Mouse (Mus musculus): ENCODE results near the gene Steap3.

The Steap3 gene

GRCm38 (mm10) chr1:120251193-120251592, 21.3 kb downstream of the Steap3 start:
- in situ Hi-C loops (cut with MboI, MseI) = no loop called here

DNA sequence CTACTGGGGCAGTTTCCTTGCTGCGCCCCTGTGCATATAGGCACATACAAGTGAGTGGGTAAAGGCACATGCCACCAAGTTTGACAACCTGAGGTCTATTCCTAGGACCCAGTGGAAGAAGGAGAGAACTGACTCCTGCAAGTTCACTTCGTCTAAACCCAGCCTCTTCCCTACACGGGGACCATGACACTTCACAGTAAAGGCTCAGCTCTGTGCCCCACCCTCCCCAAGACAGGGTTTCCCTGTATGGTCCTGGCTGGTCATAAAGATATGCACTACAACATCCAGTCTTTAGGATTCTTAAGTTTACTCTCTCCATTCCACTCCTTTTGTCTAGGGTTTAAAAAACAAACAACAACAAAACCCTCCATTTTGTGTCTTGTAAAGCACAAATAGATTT, 21.9 kb downstream of the Steap3 start:
- in situ Hi-C loops (cut with MboI, MseI) = no loop called here

DNA sequence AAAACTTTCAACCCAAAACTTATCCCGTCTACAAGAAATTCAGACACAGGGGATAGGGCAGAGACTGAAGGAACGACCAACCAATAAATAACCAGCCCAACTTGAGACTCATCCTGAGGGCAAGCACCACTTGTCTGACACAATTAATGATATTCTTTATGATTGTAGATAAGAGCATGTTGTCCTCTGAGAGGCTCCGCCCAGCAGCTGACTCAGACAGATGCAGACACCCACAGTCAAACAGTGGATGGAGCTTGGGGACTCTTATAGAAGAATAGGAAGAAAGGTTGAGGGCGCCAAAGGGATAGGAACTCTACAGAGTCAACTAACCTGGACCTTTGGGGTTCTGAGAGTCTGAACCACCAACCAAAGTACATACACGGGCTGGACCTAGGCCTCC, 22.7 kb downstream of the Steap3 start:
- in situ Hi-C loops (cut with MboI, MseI) = no loop called here

DNA sequence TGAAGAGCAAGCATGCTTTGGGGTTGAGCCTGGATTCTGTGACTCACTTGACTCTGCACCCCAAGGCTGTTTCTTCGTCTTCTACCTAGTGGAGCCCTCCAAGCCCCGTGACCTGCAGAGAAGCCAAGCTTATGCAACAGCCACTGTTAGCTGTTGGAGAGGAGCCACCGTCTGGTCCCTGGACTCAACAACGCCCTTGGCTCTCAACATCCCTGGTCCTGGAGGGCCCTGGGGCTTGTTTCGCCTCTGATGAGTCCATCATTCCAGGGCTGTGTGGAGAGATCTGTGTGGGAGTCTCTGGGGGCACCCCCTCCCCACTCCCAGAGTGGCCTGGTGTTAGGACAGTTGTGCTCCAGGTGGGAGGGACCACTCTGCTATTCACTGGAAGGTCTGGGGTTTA, 24.3 kb downstream of the Steap3 start:
- in situ Hi-C loops (cut with MboI, MseI) = no loop called here

GRCm38 (mm10) chr1:120247351-120247750, 25.2 kb downstream of the Steap3 start:
- in situ Hi-C loops (cut with MboI, MseI) = no loop called here

DNA sequence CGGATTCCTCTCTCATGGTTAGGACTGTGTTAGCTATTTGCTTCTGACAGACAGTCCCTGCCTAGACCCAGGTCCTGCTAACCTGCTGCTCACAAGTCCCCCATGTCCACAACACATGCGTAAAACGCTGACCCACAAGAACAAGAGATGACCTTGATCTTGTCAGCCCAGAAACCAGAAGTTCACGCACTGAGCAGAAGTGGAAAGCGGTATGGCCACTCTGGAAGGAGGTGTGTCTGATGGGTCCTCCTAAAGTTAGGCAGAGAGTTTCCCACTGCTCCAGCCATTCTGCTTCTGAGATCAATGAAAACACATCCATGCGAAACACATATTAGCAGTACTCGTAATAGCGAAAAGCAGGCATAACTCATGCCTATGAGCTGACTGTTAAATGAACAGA, 25.6 kb downstream of the Steap3 start:
- in situ Hi-C loops (cut with MboI, MseI) = no loop called here

- in situ Hi-C loops (cut with MboI, MseI) = no loop called here
Measured at GRCm38 (mm10) chr1:120245661-120246131, 26.8 kb downstream of the Steap3 start.

DNA sequence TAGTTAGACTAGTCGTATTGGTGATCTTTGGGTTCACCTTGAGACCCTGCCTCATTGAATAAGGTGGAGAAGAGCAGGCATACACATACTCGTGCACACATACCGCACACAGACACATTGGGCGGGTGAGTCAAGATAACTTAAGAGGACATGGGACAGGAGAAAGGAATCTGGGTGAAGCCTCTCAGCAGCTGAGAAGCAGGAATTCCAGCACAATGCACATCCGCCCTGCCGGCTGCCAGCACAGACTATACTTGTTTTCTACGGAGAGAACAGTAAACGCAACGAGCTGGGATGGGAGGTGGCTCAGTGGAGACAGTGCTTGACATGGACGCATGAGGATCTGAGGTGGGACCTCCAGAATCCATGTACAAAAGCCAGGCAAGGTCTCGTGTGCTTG, 27.9 kb downstream of the Steap3 start:
- in situ Hi-C loops (cut with MboI, MseI) = no loop called here

GRCm38 (mm10) chr1:120243987-120244386, 28.5 kb downstream of the Steap3 start:
- in situ Hi-C loops (cut with MboI, MseI) = no loop called here

GRCm38 (mm10) chr1:120237068-120237467, 35.4 kb downstream of the Steap3 start:
- in situ Hi-C loops (cut with MboI, MseI) = loop anchor here (10.0 kb wide), 1 partner anchor 308 kb away; no protein-coding TSS in a partner anchor

- in situ Hi-C loops (cut with MboI, MseI) = loop anchor here (10.0 kb wide), 1 partner anchor 308 kb away; no protein-coding TSS in a partner anchor
Measured at GRCm38 (mm10) chr1:120236424-120236823, 36.1 kb downstream of the Steap3 start.

DNA sequence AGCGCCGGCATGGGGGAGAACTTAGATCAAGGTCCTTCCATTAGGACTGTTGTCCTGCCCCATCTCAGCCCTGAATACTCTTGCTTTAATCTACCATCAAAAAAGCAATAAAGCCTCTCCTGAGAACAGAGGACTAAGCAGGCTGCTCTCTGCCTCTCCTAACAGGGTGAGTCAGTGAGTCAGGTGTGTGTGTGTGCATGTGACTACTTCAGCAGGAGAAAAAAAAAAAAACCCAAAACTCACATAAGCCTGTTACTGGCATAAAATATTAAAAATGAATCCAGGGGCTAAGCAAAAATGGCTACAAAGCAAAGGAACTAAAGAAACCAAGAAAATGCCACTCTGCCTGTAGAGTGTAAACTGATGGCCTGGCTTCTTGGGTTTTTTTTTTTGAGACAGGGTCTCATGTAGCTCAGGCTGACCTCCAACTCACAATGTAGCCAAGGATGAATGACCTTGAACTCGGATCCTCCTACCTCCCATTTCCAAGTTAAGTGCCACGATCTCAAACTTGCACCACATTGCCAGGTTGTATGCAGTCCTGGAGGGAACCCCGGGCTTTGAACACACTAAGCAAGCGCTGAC, 36.8 kb downstream of the Steap3 start:
- in situ Hi-C loops (cut with MboI, MseI) = loop anchor here (10.0 kb wide), 1 partner anchor 309 kb away; no protein-coding TSS in a partner anchor

DNA sequence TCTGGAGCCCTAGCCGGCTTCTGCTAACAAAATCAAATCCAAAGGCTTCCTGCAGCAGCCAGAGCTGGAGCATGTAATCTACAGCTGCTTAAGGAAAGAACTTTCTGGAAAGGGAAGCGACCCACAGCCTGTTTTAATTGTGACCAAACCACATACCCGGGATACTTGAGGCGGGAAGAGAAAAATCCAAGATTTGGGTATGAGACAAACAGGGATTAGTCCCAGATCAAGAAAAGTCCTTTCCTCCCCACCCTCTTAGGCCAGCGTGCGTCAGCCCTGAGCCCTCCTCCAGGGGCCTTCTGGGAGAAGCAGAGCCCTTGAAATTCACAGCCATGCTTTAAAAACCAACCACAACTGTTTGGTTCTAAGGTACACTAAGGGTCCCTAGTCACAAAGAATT, 40.3 kb downstream of the Steap3 start:
- in situ Hi-C loops (cut with MboI, MseI) = loop anchor here (10.0 kb wide), 1 partner anchor 313 kb away; no protein-coding TSS in a partner anchor

DNA sequence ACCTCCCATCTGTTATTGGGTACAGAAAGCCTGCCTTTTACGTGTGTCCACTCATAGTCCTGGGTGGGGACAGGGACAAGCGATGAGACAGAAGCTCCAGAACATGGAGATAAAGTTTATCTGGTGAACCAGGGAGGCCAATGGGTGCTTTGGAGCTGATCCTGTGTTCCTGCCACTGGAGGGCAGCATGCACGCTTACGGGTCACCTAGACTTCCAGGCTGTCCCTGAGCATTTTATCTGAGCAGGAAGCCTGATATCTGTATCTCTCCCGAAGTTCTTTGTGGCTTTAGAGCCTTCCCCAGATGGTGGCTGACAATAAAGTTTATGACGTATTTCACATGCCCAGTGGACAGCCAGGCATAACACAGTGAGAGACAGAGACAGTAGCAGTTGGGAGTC, 41.2 kb downstream of the Steap3 start:
- in situ Hi-C loops (cut with MboI, MseI) = loop anchor here (10.0 kb wide), 1 partner anchor 313 kb away; no protein-coding TSS in a partner anchor

- in situ Hi-C loops (cut with MboI, MseI) = loop anchor here (10.0 kb wide), 1 partner anchor 315 kb away; no protein-coding TSS in a partner anchor
Measured at GRCm38 (mm10) chr1:120229723-120230471, 42.6 kb downstream of the Steap3 start.

GRCm38 (mm10) chr1:120223613-120224012, 48.9 kb downstream of the Steap3 start:
- in situ Hi-C loops (cut with MboI, MseI) = no loop called here

GRCm38 (mm10) chr1:120221285-120221684, 51.2 kb downstream of the Steap3 start:
- in situ Hi-C loops (cut with MboI, MseI) = no loop called here

- in situ Hi-C loops (cut with MboI, MseI) = no loop called here
Measured at GRCm38 (mm10) chr1:120220841-120221240, 51.7 kb downstream of the Steap3 start.

DNA sequence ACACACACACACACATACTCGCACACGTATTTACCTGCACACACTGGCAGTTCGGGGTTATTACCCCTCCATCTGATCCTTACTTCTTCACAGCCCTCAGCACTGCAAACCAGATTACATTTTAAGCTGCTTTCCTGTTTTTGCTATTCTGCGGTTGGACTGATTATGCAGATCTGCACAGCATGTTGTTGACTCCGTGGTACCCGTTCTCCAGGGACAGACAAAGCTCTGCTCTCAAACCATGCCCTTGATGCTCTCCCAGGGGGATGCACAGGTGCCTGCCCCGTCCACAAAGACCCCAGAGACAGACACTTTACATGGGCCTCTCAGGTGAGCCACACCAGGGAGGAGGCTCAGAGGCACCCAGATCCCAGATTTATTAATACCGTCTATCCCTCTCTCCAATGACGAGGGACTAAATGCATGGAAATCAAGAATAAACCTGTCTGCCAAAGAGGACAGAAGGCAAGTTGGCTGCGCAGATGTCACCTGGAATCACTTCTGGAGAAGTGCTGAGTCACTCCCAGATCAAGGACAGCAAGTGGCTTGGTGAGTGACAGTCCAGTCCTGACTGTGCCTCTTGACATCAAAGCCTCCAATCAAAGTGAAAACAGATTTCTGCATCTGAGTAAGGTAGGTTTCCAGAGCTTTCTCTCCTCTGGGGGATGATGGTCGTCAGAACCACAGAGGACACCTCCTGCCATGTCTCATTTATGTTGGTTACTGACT, 63.8 kb downstream of the Steap3 start:
- in situ Hi-C loops (cut with MboI, MseI) = no loop called here

DNA sequence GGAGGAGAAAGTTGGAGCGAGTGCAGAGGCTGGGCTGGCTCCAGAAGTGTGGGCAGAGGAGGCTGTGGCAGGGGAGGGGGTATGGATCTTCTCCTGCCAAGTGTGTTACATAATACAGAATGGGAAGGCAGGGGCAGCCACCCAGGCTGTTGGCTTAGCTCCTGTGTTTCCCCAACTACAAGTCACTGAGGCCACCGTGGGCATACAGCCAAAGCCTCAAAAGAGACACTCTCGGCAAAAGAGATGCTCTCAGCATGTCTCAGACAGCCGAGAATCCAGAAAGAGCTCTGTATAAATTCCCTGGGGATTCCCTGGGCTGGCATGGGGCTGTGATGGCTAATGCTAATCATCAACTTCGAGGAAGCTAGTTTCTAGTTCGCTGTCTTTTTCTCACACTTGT, 64.9 kb downstream of the Steap3 start:
- in situ Hi-C loops (cut with MboI, MseI) = no loop called here

DNA sequence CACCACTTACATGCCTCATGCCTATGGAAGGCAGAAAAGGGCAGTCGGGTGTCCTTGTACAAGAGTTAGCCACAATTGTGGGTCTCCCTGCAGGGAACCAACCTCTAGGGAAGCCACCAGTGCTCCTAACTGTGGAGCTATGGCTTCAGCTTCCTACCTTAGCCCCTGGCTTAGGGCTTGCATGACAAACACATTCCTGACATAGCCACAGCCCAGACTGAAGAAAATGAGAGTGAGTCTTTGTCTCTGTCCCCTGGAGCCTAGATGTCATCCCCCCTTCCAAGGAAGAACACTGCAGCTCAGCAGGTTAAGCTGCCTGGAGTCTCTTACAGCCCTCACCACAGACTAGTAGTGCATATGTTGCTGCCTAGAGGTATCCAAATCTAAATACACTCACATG, 67.7 kb downstream of the Steap3 start:
- in situ Hi-C loops (cut with MboI, MseI) = no loop called here

- in situ Hi-C loops (cut with MboI, MseI) = no loop called here
Measured at GRCm38 (mm10) chr1:120203836-120204235, 68.7 kb downstream of the Steap3 start.

Measured in T-helper 2 cell (primary cell).